Mouse (Mus musculus) neural tube, embryonic 10.5 days (tissue): ENCODE data around the gene Neu3.

Experiments used
- DNase-seq: peaks from one replicate; pipeline ENCODE4 v3.0.0-alpha.2; 2017; ENCODE audit warnings: low spot score; ENCODE audit errors: extremely low spot score

Gene Neu3

DNA sequence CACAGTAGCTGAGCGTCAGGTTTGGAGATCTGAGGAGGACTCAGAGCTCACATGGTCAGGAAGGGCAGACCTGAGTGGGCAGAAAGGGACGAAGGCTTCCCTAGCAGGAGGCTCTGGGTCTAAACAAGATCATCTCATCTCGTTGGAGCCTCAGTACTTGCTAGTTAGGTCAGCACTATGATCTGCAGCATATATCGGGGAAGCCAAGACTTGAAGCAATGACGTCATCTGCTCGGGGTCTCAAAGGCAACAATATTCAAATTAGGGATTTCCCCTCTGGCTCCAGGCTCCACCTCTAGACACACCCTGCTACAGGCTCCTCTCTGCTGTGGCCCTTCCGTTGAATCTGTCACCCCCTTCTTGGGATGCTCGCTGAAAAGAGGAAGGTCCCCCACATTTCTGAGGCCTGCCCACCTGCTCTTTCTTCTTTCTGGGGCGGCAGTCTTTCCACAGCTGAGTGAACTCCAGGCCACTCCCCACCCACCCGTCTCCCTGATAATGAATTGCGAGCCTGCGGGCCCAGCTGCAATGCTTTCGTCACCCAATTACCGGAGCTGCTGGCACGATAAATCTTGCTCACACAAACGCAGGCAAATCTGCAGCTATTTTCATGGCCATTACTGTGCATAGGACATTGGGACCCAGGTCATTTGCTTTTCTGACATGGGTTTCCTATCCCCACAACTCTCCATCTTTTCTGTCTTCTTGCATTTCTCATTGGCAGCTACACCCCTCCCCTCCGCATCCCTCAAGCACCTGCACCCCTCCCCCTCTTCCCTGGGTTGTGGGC, 32.8 kb downstream of the Neu3 start:
- DNase-seq, result peak; percentile 54

DNA sequence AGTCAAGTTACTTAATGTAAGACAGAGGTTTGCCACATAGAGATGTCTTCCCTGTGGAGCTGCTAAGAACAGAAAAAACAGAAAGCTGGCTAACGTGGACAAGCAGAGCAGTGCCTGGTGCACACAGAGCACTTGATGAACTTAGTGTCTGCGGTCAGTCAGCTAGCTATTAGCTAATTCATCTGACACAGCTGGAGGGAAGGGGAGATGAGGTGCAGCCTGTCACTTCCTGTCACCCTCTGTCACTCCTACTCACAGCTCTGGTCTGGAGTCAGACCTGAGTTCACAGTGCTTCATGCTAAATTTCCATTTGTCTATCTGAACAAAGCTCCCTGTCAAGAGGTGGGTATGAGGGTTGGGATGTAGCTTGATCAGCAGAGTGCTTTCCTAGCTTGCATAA, 34.1 kb downstream of the Neu3 start:
- DNase-seq, result no peak

DNA sequence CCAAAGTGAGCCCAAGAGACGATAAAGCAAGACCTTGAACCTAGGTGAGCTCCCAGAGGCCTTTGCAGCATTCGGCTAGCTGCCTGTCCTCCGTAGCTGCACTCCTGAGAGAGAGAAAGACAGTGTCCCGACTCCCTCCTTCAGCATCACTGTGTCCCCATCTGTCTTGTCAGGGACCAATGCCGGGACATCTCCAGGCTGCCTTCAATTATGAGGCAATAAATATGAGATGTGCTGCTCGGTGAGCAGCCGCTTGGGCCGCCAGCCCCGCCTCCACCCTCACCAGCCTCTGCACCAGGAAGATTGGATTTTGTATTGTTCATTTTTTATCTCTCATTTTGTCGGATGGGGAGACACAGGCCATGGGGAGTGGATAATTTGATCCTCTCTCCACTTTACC, 37.4 kb downstream of the Neu3 start:
- no peak for DNase-seq

DNA sequence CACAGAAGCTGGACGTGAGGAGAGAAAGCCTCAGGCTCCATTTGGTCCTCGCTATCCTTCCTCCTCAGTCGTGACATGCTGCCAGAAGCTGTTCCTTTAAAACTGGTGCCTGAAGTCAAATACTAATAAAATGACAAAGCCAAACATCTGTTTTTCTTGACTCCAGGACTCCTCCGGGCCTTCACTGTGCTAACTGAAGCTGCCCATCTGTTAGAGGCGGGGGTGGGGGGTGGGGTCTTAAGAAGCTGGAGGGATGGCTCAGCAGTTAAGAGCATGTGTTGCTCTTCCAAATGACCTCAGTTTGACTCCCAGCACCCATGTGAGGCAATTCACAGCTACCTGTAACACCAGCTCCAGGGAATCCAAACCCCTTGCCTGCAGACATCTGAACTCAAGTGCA, 39.7 kb downstream of the Neu3 start:
- peak; percentile 29 for DNase-seq

DNA sequence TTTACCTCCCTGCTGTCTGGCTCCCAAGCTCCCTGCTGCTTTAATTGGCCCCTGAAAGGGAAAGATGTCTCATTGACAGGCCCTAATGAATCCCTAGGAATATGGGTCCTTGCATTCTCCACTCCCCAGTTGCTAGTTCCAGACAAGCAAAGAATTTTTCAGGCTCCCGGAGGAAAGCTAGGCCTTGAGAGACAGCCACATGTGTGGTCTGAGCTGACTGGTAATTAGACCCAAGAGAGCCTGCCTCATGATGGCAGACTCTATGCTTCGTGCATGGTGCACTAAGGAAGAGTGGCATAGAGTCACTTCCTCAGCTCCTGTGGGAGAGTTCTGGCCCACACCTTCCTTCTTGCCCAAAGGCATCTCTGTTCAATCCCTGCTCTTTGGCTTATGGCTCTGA, 40.3 kb downstream of the Neu3 start:
- no peak for DNase-seq

DNA sequence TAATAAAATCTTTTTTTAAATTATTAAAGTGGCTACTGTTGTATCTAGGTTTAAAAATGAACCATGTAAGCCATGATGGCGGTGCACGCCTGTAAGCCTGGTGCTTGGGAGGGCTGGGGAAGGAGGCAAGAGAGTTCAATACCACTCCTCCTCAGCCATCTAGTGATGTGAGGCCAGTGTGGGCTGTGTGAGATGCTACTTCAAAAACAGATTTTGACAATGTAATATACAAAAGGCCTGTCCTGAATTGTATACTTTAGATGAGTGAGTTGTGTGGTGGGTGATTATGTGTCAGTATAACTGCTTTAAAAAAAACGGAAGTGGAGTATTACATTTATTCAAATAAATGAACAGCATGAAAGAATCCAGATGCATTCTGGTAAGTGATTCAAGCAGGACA, 41.4 kb downstream of the Neu3 start:
- no peak for DNase-seq

DNA sequence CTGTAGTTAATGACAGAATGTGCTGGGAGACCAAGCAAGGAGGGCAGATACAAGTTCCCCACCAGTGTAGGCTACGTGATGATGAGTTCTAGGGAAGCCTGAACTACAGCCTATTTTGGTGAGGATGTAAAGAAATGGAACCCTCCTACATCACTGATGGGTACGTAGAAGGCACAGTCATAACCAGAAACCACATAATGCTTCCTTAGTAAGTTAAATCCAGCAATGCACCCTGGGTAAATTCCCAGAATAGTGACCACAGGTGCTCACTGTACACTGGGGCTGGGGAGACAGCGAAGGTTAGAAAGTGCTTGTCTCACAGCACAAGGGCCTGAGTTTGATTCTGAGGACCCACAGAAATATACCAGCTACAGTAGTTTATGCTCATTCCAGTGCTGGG, 42.7 kb downstream of the Neu3 start:
- no peak for DNase-seq

DNA sequence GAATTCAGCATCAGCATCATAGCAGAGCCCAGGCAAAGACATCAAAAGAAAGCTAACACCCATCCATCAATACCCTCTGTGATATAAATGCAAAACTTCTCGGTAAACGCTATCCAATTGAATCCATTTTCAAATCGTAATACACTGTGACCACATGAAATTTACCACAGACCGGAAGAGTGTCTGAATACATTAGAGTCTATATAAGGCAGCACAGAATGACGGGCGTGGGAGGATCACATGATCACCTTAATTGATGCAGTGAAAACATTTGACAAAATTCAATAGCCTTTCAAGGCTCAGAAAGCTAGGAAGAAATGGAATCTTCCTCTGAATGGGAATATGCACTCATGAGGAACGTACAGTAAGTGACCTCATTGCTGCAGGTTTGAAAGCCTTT, 44.8 kb downstream of the Neu3 start:
- DNase-seq, result no peak

DNA sequence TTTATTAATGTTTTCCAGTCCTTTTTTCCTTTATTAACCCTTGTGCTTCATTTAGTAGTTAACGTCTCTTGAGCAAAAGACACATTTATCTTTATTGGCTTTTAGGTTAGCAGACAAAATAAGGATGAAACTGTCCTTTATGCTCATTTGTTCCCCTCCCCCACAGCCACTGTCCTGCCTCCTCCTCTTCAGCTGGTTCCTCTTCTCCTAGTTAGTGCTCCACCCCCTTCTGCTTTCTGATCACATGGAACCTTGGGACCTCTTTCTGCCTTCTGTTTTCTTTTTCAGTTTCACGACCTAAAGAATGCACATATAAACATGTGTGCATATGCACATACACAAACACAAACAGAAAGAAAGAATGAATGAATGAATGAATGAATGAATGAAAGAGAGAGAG, 46.3 kb downstream of the Neu3 start:
- DNase-seq, result no peak

DNA sequence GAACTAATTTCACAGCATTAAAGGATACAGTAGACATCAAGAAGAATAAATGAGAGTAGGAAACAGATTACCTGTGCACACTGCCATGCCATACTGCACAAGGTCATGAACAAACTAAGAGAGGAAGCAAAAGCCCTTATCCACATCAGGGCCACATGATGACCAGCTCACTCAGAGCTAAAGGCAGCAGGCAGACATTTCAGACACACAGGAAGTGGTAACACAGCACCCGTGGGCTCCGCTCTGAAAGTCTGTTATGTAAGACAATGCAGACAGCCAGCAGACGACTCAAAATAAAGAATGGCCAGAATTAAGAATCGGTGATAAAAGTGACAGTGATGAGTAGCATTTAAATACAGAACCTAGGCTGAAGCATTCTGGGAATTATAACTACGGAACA, 46.8 kb downstream of the Neu3 start:
- DNase-seq, result no peak

DNA sequence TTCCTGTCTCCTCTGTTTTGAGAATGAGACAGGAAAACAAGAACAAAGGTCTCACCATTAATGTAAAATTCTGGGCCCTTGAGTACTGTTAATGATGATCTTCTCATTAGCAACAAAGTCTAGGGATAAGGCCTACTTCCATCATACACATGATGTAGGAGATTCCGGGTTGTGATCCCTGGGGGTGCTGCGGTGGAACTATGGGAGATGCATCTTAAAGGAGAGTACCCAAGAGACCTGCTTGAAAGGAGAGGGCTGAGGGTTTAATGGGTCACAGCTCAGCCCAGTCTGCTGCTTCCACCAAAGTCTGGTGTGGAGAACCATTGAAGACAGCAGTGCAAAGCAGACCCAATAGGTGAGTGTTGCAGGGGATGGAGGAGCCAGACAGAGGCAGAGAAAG, 65.0 kb downstream of the Neu3 start, which contains the start of gene Olfr521:
Gene Olfr521, plus strand, starts transcription at position 301 of the 400 bp plus-strand sequence.
- no peak for DNase-seq
